Mouse (Mus musculus) neural tube, embryonic 11.5 days (tissue): ENCODE data around the gene Gdf15. TPM values are rescaled to one million over a fixed set of nuclear protein-coding genes. Genes with fewer than 3 reads are reported as not detected.
A peak's percentile ranks its signal among the peaks of the same experiment; 100 is the strongest.

Experiments used
- ATAC-seq: fragments of 200-750 bp; cut with Nextera tagmentation; 2 replicates; pipeline ENCODE4 v1.8.0; 2017; ENCODE audit warnings: moderate number of reproducible peaks, mild to moderate bottlenecking, moderate TSS enrichment, moderate library complexity; ENCODE audit not compliant: insufficient read depth, low FRiP score, low TSS enrichment
- DNase-seq: peaks from one replicate; pipeline ENCODE4 v3.0.0-alpha.2; 2015; ENCODE audit warnings: low spot score
- H3K27ac ChIP-seq: fragments of 300-500 bp; sonication (generic); 2 replicates; pipeline ENCODE4 v1.5.1; 2014; ENCODE audit warnings: low read depth, mild to moderate bottlenecking, low read length
- H3K27me3 ChIP-seq: fragments of 300-500 bp; sonication (generic); 2 replicates; pipeline ENCODE4 v1.6.1; 2014; ENCODE audit warnings: mild to moderate bottlenecking, low read length, mixed read lengths; ENCODE audit not compliant: control insufficient read depth, insufficient read depth
- H3K36me3 ChIP-seq: fragments of 300-500 bp; sonication (generic); 2 replicates; pipeline ENCODE4 v1.6.1; 2014; ENCODE audit warnings: mild to moderate bottlenecking, low read length, moderate library complexity, mixed read lengths; ENCODE audit not compliant: control insufficient read depth, insufficient read depth
- H3K4me1 ChIP-seq: fragments of 300-500 bp; sonication (generic); 2 replicates; pipeline ENCODE4 v1.6.1; 2014; ENCODE audit warnings: low read length, mixed read lengths; ENCODE audit not compliant: control insufficient read depth, insufficient read depth
- H3K4me2 ChIP-seq: fragments of 300-500 bp; sonication (generic); 2 replicates; pipeline ENCODE4 v1.6.1; 2014; ENCODE audit warnings: low read depth, mild to moderate bottlenecking, moderate library complexity
- H3K4me3 ChIP-seq: fragments of 300-500 bp; sonication (generic); 2 replicates; pipeline ENCODE4 v1.5.1; 2014; ENCODE audit warnings: low read depth, low read length
- H3K9ac ChIP-seq: fragments of 300-500 bp; sonication (generic); 2 replicates; pipeline ENCODE4 v1.6.1; 2014; ENCODE audit warnings: mild to moderate bottlenecking, low read length
- H3K9me3 ChIP-seq: fragments of 300-500 bp; sonication (generic); 2 replicates; pipeline ENCODE4 v1.6.1; 2016; ENCODE audit warnings: low read length; ENCODE audit not compliant: control insufficient read depth
- WGBS: fragments of 180-500 bp; shearing (Covaris S2); extraction: QIAGEN DNeasy Blood & Tissue Kit; methylation state at CpG from one replicate; pipeline ENCODE4 v1.1.7; 2014; 5-methylcytosine and 5-hydroxymethylcytosine counted together
- polyA plus RNA-seq: library from polyadenylated mRNA; unstranded; fragments of >200 nt; fragmentation: Nextera tagmentation; extraction: Ambion mirVana; gene quantifications from 2 replicates; pipeline ENCODE4 v1.2.1, GENCODE M21; 2014

Gdf15 gene
- polyA plus RNA-seq, 1 experiment from 2014 or later: 0.28 TPM

DNA sequence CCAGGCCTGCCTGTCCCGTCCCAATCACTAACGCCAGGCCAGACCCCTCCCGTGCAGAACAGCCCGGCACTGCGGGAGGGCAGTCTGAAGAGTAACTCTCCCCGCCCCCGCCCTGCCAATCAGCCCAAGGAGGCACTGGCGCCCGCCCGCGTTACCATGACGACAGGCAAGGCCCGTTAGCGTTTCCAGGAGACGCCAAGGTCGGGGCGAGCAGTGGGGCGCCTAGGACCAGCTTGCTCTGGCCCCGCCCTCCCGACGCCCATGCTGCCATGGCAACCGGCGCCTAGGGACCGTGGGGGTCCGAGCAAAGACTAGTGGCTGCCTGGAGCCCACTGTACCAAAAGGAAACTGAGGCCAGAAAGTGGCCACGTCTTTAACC lies 31.0 kb downstream of the Gdf15 start:
- no peak overlapping the region for H3K4me3 ChIP-seq
- WGBS: under 1% methylated on average over 25 of the region's 26 CpGs
- H3K9ac ChIP-seq: no peak overlapping the region
- H3K4me2 ChIP-seq: peak overlapping the region; percentile 44
- peaks cover 44% of the 10 kb centered on the region for H3K4me1 ChIP-seq
- H3K27ac ChIP-seq: peak overlapping the region; percentile 90
- 0 out of 2 replicates have a peak, but pooled peaks cover 2% of the 10 kb centered on the region for H3K9me3 ChIP-seq
- 0 out of 2 replicates have a peak, but pooled peaks cover 7% of the 10 kb centered on the region for H3K27me3 ChIP-seq
- H3K36me3 ChIP-seq: peaks cover 4% of the 10 kb centered on the region
- peak; percentile 65 for ATAC-seq
- DNase-seq: peak; percentile 95

DNA sequence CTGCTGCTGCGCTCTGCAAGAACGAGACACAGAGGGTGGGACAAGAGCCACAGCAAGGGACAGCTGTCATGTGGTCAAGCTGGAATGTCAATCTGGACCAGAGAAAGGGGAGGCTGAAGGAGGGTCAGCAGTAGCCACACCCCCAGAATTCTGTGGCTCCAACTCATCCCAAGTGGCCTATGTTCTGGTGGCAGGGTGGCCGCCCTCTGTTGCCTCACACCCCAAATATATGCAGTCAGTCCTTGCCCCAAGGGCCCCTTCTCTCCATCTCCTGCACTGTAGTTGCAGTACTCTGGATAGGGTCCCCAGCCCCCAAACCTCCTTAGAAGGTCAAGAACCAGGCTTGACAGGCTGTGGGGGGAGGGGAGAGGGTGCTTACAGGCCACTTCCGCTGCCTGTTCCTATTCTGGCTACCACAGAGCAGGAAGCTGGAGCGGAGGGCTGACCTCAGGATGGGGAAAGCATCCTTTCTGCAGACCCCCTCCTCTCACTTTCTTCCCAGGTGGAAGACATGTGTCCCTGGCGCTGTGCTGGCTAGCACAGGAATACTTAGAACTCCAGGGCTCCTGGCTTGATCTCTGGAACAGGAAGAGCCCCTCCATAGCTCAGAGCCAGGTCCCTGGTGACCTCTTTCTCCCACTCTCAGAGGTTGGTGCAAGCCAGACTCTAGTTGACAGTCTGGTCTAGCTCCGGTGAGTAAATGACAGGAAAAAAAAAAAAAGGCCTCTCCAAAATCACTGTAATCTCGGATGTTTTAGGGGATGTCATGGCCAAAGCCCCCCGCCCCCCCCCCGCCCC lies 31.6 kb downstream of the Gdf15 start:
- H3K9me3 ChIP-seq: 0 out of 2 replicates have a peak, but pooled peaks cover 2% of the 10 kb centered on the region
- no peak overlapping the region for H3K4me3 ChIP-seq
- 0 out of 2 replicates have a peak, but pooled peaks have one; percentile 3 for ATAC-seq
- peak overlapping the region; percentile 45 for H3K9ac ChIP-seq
- H3K4me2 ChIP-seq: peak overlapping the region; percentile 44
- H3K4me1 ChIP-seq: peaks cover 44% of the 10 kb centered on the region
- H3K27me3 ChIP-seq: 0 out of 2 replicates have a peak, but pooled peaks cover 7% of the 10 kb centered on the region
- WGBS: 11% methylated on average over 10 of the region's 10 CpGs
- peak; percentile 49 for DNase-seq
- H3K27ac ChIP-seq: peak overlapping the region; percentile 90
- H3K36me3 ChIP-seq: peaks cover 7% of the 10 kb centered on the region

DNA sequence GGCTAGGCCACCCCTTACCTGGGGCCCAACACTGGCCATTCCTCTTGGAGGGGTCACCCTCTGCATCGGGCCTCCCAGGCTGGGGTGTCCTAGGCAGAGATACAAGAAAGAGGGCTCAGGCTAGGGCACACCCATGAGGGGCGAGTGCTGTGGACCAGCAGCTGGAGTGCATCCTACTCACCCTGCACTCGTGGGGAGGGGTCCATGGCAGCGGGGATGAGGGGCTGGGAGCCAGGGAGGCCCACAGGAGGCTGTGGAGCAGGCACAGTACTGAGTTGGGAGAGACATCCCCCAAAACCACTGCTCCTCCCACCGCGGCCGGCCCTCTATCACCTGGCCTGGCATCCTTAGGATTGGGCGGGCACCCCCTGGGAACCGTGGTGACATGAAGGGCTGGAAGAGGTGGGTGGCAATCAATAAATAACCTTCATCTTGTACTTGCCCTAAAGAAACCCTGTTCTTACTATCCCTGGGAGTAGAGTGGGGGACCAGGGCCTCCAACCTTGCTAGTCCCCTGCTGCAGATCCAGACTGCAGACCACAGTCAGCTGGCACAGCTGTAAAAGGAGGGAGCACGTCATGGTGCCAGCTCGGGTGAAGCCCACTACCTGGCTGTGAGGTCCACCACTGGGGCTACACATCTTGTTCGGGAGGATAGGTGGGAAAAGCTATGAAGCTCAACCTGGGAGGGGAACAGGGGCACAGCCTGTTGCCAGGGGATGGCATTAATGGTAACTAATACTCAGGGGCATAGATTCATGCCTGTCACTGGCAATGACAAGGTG lies 32.6 kb downstream of the Gdf15 start:
- peak overlapping the region; percentile 14; the same call in 1 of the 2 replicates for H3K9ac ChIP-seq
- ATAC-seq (no peak), DNase-seq (no peak)
- H3K9me3 ChIP-seq: 0 out of 2 replicates have a peak, but pooled peaks cover 2% of the 10 kb centered on the region
- 80% methylated on average over 12 of the region's 12 CpGs for WGBS
- peaks cover 50% of the 10 kb centered on the region for H3K4me1 ChIP-seq
- H3K4me3 ChIP-seq: no peak overlapping the region
- H3K27ac ChIP-seq: peak overlapping the region; percentile 90; the same call in 1 of the 2 replicates
- H3K36me3 ChIP-seq: peaks cover 7% of the 10 kb centered on the region
- H3K4me2 ChIP-seq: no peak overlapping the region
- H3K27me3 ChIP-seq: 0 out of 2 replicates have a peak, but pooled peaks cover 7% of the 10 kb centered on the region

DNA sequence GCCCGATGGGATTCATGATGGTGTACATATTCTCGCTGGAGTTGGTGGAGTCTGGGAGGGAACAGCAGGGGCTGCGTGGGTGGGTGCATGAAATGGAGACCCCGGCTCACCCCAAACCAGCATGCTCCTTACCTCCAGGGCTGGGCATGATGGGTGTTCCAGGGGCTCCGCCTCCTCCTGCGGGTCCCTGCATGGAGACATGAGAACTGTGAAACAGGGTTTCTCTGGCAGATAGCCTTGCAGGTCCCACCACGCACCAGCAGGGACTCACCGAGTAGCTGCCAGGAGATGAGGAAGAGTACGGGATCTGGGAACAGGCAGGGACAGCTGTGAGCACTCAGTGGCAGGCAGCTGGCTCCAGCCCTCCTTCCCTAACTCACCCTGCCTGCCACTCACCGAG lies 33.5 kb downstream of the Gdf15 start:
- 0 out of 2 replicates have a peak, but pooled peaks cover 2% of the 10 kb centered on the region for H3K9me3 ChIP-seq
- H3K4me3 ChIP-seq: peak overlapping the region; percentile 46; the same call in 1 of the 2 replicates
- 0 out of 2 replicates have a peak, but pooled peaks cover 7% of the 10 kb centered on the region for H3K27me3 ChIP-seq
- DNase-seq (peak; percentile 46), ATAC-seq (no peak)
- peaks cover 48% of the 10 kb centered on the region for H3K4me1 ChIP-seq
- H3K36me3 ChIP-seq: peaks cover 7% of the 10 kb centered on the region
- peak overlapping the region; percentile 33 for H3K9ac ChIP-seq
- H3K27ac ChIP-seq: no peak overlapping the region
- WGBS: 14% methylated on average over 10 of the region's 10 CpGs
- peak overlapping the region; percentile 90 for H3K4me2 ChIP-seq

DNA sequence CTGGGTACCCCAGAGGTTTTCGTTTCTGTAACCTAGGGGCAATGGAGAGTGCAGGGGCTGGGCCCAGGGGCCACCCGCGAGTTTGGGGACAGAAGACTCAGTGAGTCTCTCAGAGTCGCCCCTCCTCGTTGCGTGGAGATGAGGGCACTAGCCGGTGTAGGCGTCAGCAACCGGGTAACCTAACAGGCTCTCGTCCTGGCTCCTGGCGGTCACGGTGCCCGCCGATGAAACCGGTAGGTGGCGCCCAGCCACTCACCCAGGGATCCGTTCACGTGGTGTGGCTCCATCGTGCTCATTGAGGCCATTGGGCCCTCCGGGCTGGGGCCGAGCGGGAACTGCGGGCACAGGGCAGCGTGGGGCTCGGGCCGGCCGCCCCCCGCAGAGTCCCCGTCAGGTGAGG lies 34.0 kb downstream of the Gdf15 start:
- Histone ChIP-seq H3K4me3 (peak overlapping the region; percentile 46), H3K27me3 (0 out of 2 replicates have a peak, but pooled peaks cover 7% of the 10 kb centered on the region), H3K4me1 (peaks cover 48% of the 10 kb centered on the region), H3K9me3 (0 out of 2 replicates have a peak, but pooled peaks cover 2% of the 10 kb centered on the region), H3K9ac (peak overlapping the region; percentile 81), H3K27ac (0 out of 2 replicates have a peak overlapping the region, but pooled peaks have one; percentile 8), H3K4me2 (peak overlapping the region; percentile 90), H3K36me3 (peaks cover 7% of the 10 kb centered on the region)
- peak; percentile 14 for ATAC-seq
- WGBS: 1% methylated on average over 29 of the region's 29 CpGs
- peak; percentile 85 for DNase-seq

DNA sequence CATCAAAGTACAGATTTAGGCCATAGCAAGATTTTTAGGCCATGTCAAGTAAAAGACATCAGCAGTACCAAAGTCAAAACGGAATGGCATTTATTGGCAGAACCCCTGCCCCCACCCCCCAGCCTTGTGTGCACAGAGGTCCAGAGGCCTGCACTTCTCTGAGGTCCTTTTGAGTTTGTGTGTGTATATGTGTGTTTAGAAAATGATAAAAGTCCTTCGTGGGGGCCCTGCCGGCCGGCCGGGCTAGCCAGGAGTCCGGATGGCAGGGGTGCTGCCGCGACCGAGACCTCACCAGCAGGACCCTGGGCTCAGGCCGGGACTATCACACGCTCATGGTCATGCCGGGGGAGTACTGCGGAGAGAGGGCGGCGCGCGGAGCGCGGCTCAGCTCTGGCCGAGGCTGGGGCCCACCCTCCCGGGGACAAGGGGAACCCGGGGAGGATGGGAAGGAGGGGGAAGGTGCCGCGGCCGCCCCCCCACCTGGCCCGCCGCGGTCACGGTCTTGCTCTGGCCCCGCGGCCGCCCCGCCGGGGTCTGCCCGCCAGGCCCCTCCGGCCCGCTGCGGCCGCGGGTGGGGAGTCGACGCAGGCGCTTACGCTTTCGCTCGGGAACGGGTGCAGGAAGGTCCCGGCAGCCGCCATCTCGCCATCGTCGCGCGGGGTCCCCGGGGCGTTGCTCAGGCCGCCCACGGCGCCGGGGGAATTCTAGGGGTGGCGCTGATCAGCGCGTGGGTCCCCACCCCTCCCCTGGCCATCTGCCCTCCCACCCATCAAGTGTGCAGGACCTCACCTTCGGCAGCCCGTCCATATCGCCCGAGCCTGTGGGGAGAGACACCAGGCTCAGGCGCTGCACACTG lies 34.6 kb downstream of the Gdf15 start:
- WGBS: 3% methylated on average over 58 of the region's 68 CpGs
- Histone ChIP-seq H3K27me3 (0 out of 2 replicates have a peak, but pooled peaks cover 7% of the 10 kb centered on the region), H3K36me3 (peaks cover 7% of the 10 kb centered on the region), H3K9me3 (0 out of 2 replicates have a peak, but pooled peaks cover 2% of the 10 kb centered on the region), H3K27ac (0 out of 2 replicates have a peak overlapping the region, but pooled peaks have one; percentile 8), H3K4me2 (peak overlapping the region; percentile 90), H3K4me1 (peaks cover 51% of the 10 kb centered on the region), H3K4me3 (peak overlapping the region; percentile 46), H3K9ac (peak overlapping the region; percentile 81)
- no peak; the same call in 1 of the 2 replicates for ATAC-seq
- no peak for DNase-seq

DNA sequence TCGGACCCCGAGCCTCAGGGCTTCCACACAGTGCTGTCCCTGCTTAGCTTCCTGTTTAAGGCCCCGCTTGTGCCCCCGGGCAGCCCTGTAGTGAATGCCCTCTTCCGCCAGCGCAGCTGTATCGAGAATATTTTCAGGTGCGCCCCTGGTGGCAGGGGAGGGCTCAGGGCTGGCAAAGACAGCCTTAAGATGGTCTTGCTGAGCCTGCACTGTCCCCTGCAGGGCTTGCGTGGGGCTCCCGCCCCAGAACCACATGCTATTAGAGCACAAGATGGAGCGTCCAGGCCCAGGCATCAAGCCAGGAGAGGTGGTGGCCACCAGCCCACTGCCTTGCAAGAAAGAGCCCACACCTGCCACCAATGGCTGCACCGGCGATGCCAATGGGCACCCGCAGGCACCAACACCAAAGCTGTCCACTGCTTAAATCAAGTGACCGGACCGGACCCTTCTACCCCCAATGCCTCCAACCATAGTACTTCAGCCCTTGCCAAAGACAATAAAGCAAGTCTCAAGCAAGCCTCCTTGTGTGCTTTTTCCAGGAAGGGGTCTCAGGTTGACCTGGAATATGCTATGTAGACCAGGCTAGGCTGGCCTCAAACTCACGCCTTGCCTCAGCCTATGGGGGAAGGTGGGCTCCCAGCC lies 35.4 kb downstream of the Gdf15 start:
- H3K4me2 ChIP-seq: peak overlapping the region; percentile 90; the same call in 1 of the 2 replicates
- H3K4me1 ChIP-seq: peaks cover 51% of the 10 kb centered on the region
- no peak for ATAC-seq
- peaks cover 6% of the 10 kb centered on the region for H3K36me3 ChIP-seq
- peak overlapping the region; percentile 46; the same call in 1 of the 2 replicates for H3K4me3 ChIP-seq
- DNase-seq: no peak
- H3K9ac ChIP-seq: peak overlapping the region; percentile 81; the same call in 1 of the 2 replicates
- 0 out of 2 replicates have a peak, but pooled peaks cover 7% of the 10 kb centered on the region for H3K27me3 ChIP-seq
- H3K27ac ChIP-seq: no peak overlapping the region
- 85% methylated on average over 17 of the region's 17 CpGs for WGBS
- H3K9me3 ChIP-seq: no peaks in the 10 kb centered on the region
